In genomic region chr2:180385231-180385895, GRCm38 (mm10) we compare ENCODE assay signal across 8 mouse cellular contexts. TPM values are rescaled to one million over a fixed set of nuclear protein-coding genes. Genes with fewer than 3 reads are reported as not detected.
DNase-seq lines count a peak whose midpoint lies in the region; ATAC-seq and TF ChIP-seq lines count a peak whose summit lies in the region.

No protein-coding gene starts in this region.

- ATAC-seq in lung, embryonic 15.5 days (ENCODE audit: borderline replicate concordance, extremely low read depth, low FRiP score, low TSS enrichment), result peak; percentile 53
- peak; percentile 76 for ATAC-seq in intestine, embryonic 14.5 days (replicated peaks; ENCODE audit: low FRiP score, low TSS enrichment, low read depth)

- DNase-seq in lung, postnatal 25 days (ENCODE audit: low spot score), result no peak
- peak; percentile 71 to 74 for DNase-seq in gastrocnemius, postnatal 36 days
- peak; percentile 58 for DNase-seq in intestine, embryonic 14.5 days (ENCODE audit: low spot score)
- DNase-seq in layer of hippocampus, postnatal 14 days (ENCODE audit: low spot score in 2 of 2), result no peak
- no peak for DNase-seq in B cell, adult 2 months
- no peak for DNase-seq in left cerebral cortex, adult 18-20 months (ENCODE audit: low spot score in 2 of 2)

- intact Hi-C loops in gastrocnemius, postnatal 36 days (cut with DNase I), result loop anchor here (2.0 kb wide), 1 partner anchor 25 kb away; no protein-coding TSS in a partner anchor

- H3K27ac ChIP-seq in lung, embryonic 15.5 days, result no peak overlapping the region
- peak overlapping the region; percentile 71; the same call in 1 of the 2 replicates for H3K27ac ChIP-seq in intestine, embryonic 14.5 days (ENCODE audit: low read depth)
- H3K27ac ChIP-seq in olfactory bulb, adult 2 months (ENCODE audit: insufficient read depth, low read depth, low read length), result no peak overlapping the region

- no peak for TF ChIP-seq CTCF in olfactory bulb, adult 2 months (IDR thresholded peaks at IDR 0.05; ENCODE audit: insufficient read depth, low read depth, low read length)

- H3K4me1 ChIP-seq in lung, embryonic 15.5 days, result peaks cover 11% of the 10 kb centered on the region
- peaks cover 3% of the 10 kb centered on the region; the same call in 1 of the 2 replicates for H3K4me1 ChIP-seq in intestine, embryonic 14.5 days (replicated peaks; ENCODE audit: control insufficient read depth, insufficient read depth, low read length)
- H3K4me1 ChIP-seq in olfactory bulb, adult 2 months (ENCODE audit: control insufficient read depth, insufficient read depth, low read length), result peaks cover 7% of the 10 kb centered on the region

- H3K27me3 ChIP-seq in lung, embryonic 15.5 days, result peaks cover 53% of the 10 kb centered on the region
- H3K27me3 ChIP-seq in intestine, embryonic 14.5 days (replicated peaks; ENCODE audit: control insufficient read depth, insufficient read depth, low read length), result peaks cover 31% of the 10 kb centered on the region; the same call in 1 of the 2 replicates

- H3K9me3 ChIP-seq in lung, embryonic 15.5 days, result no peaks in the 10 kb centered on the region
- no peaks in the 10 kb centered on the region for H3K9me3 ChIP-seq in intestine, embryonic 14.5 days (ENCODE audit: control insufficient read depth, low read length)

- peak overlapping the region; percentile 66 for H3K4me2 ChIP-seq in lung, embryonic 15.5 days
- H3K4me2 ChIP-seq in intestine, embryonic 14.5 days (ENCODE audit: low read length), result peak overlapping the region; percentile 70

- no peaks in the 10 kb centered on the region for H3K36me3 ChIP-seq in lung, embryonic 15.5 days
- no peaks in the 10 kb centered on the region for H3K36me3 ChIP-seq in intestine, embryonic 14.5 days (ENCODE audit: control insufficient read depth, insufficient read depth, low read length)

- H3K4me3 ChIP-seq in lung, embryonic 15.5 days, result peak overlapping the region; percentile 40
- H3K4me3 ChIP-seq in intestine, embryonic 14.5 days (ENCODE audit: low read depth, low read length), result peak overlapping the region; percentile 44
- peak overlapping the region; percentile 50; the same call in 1 of the 2 replicates for H3K4me3 ChIP-seq in olfactory bulb, adult 2 months (ENCODE audit: insufficient read depth, low read depth, low read length)

- no peak for TF ChIP-seq POLR2A in olfactory bulb, adult 2 months (IDR thresholded peaks at IDR 0.05; ENCODE audit: insufficient read depth, low read depth, low read length)

- no peak overlapping the region for H3K9ac ChIP-seq in lung, embryonic 15.5 days
- peak overlapping the region; percentile 35; the same call in 1 of the 2 replicates for H3K9ac ChIP-seq in intestine, embryonic 14.5 days (ENCODE audit: low read length)

- WGBS in lung, embryonic 15.5 days, result 3% methylated on average over 26 of the region's 26 CpGs
- 3% methylated on average over 26 of the region's 26 CpGs for WGBS in intestine, embryonic 14.5 days
- 13% methylated on average over 26 of the region's 26 CpGs for WGBS in olfactory bulb, adult 2 months

RNA-seq across cellular contexts. Expression of gene Gata5, which starts 50.9 kb away (rescaled TPM):
- polyA plus RNA-seq in lung, embryonic 15.5 days (2015; fragmentation: Nextera tagmentation; extraction: Ambion mirVana), result 26.2 and 27.8 TPM in 2 replicates
- not detected for total RNA-seq in gastrocnemius, postnatal 36 days (2021)
- polyA plus RNA-seq in intestine, embryonic 14.5 days (2014; fragmentation: Nextera tagmentation; extraction: Ambion mirVana), result 7.9 and 8.1 TPM in 2 replicates
- not detected in 2 replicates for polyA plus RNA-seq in olfactory bulb, adult 2 months (2012; ENCODE audit: insufficient read depth, insufficient read length, low replicate concordance, missing spikeins)
- total RNA-seq in layer of hippocampus, postnatal 14 days (2021), result not detected
- total RNA-seq in left cerebral cortex, adult 18-20 months (2021), result not detected

Comparison
In these comparisons a context has a peak if more than half of its experiments do, and no peak if none do; other contexts are left out.
1. DNase-seq: peak in gastrocnemius, postnatal 36 days (2 of 2) and intestine, embryonic 14.5 days (single experiment); none in lung, postnatal 25 days (single experiment), layer of hippocampus, postnatal 14 days (0 of 2), B cell, adult 2 months (0 of 2) and left cerebral cortex, adult 18-20 months (0 of 2).
2. Peak in every context shown above with its lines, with median percentiles within 50 percentile points of each other: H3K4me3 ChIP-seq.